Mouse (Mus musculus) midbrain, embryonic 13.5 days (tissue): ENCODE measurements around the gene Tirap. TPM values are rescaled to one million over a fixed set of nuclear protein-coding genes. Genes with fewer than 3 reads are reported as not detected.
A peak's percentile ranks its signal among the peaks of the same experiment; 100 is the strongest.

Source experiments
- ATAC-seq: fragments of 200-750 bp; cut with Nextera tagmentation; 2 replicates; pipeline ENCODE4 v1.8.0; 2017; ENCODE audit warnings: mild to moderate bottlenecking, moderate TSS enrichment, moderate library complexity
- H3K27ac ChIP-seq: fragments of 300-500 bp; sonication (generic); 2 replicates; pipeline ENCODE4 v1.5.1; 2015; ENCODE audit warnings: inconsistent platforms, mild to moderate bottlenecking, moderate library complexity
- H3K27me3 ChIP-seq: fragments of 300-500 bp; sonication (generic); 2 replicates; pipeline ENCODE4 v1.6.1; 2015; ENCODE audit warnings: mild to moderate bottlenecking, inconsistent platforms
- H3K36me3 ChIP-seq: fragments of 300-500 bp; sonication (generic); 2 replicates; pipeline ENCODE4 v1.6.1; 2015; ENCODE audit warnings: mild to moderate bottlenecking, inconsistent platforms
- H3K4me1 ChIP-seq: fragments of 300-500 bp; sonication (generic); replicated peaks from 2 replicates; pipeline ENCODE4 v1.6.1; 2015; ENCODE audit warnings: inconsistent platforms
- H3K4me2 ChIP-seq: fragments of 300-500 bp; sonication (generic); replicated peaks from 2 replicates; pipeline ENCODE4 v1.6.1; 2015; ENCODE audit warnings: moderate library complexity, mild to moderate bottlenecking, inconsistent platforms
- H3K4me3 ChIP-seq: fragments of 300-500 bp; sonication (generic); replicated peaks from 2 replicates; pipeline ENCODE4 v1.5.1; 2015; ENCODE audit warnings: mild to moderate bottlenecking, inconsistent platforms
- H3K9ac ChIP-seq: fragments of 300-500 bp; sonication (generic); replicated peaks from 2 replicates; pipeline ENCODE4 v1.6.1; 2015; ENCODE audit warnings: mild to moderate bottlenecking, inconsistent platforms
- H3K9me3 ChIP-seq: fragments of 300-500 bp; sonication (generic); 2 replicates; pipeline ENCODE4 v1.6.1; 2016; ENCODE audit warnings: mild to moderate bottlenecking, inconsistent platforms
- WGBS: fragments of 180-500 bp; shearing (Covaris S2); methylation state at CpG from one replicate; pipeline ENCODE4 v1.1.7; 2015; 5-methylcytosine and 5-hydroxymethylcytosine counted together
- polyA plus RNA-seq: library from polyadenylated mRNA; unstranded; fragments of >200 nt; fragmentation: Nextera tagmentation; extraction: Ambion mirVana; gene quantifications from 2 replicates; pipeline ENCODE4 v1.2.1, GENCODE M21; 2015

The Tirap gene
- polyA plus RNA-seq, 1 experiment from 2014 or later: 6.7 TPM

GRCm38 (mm10) chr9:35186430-35186829 lies 13.7 kb downstream of the Tirap start:
- 87% methylated on average over 4 of the region's 4 CpGs for WGBS
- no peaks in the 10 kb centered on the region for H3K27me3 ChIP-seq
- H3K4me1 ChIP-seq: no peaks in the 10 kb centered on the region
- no peak overlapping the region for H3K4me2 ChIP-seq
- no peak overlapping the region for H3K27ac ChIP-seq
- H3K9ac ChIP-seq: no peak overlapping the region
- no peak for ATAC-seq
- no peaks in the 10 kb centered on the region for H3K9me3 ChIP-seq
- H3K4me3 ChIP-seq: no peak overlapping the region
- peaks cover 20% of the 10 kb centered on the region; the same call in 1 of the 2 replicates for H3K36me3 ChIP-seq

- ATAC-seq: no peak
- Histone ChIP-seq H3K36me3 (peaks cover 7% of the 10 kb centered on the region; the same call in 1 of the 2 replicates), H3K27me3 (no peaks in the 10 kb centered on the region), H3K9ac (no peak overlapping the region), H3K9me3 (no peaks in the 10 kb centered on the region), H3K4me3 (no peak overlapping the region), H3K27ac (no peak overlapping the region), H3K4me2 (no peak overlapping the region), H3K4me1 (no peaks in the 10 kb centered on the region)
- WGBS: 70% methylated on average over 5 of the region's 5 CpGs
Observed at GRCm38 (mm10) chr9:35183359-35183758, 16.7 kb downstream of the Tirap start.

DNA sequence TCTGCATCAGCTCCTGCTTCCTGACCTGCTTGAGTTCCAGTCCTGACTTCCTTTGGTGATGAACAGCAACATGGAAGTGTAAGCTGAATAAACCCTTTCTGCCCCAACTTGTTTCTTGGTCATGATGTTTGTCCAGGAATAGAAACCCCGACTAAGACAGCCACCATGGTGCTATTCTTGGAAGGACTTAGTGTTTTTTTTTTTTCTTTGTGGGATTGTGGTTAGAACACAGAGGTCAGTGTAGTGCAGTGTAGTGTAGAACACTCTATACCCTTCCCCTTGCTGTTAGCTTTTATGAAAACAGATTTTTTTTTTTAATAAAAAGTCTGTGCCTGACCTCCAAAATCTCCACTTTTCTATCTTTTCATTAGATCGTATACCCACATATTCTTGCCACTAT lies 17.3 kb downstream of the Tirap start:
- no peak overlapping the region for H3K9ac ChIP-seq
- H3K9me3 ChIP-seq: no peaks in the 10 kb centered on the region
- H3K4me3 ChIP-seq: no peak overlapping the region
- H3K4me1 ChIP-seq: no peaks in the 10 kb centered on the region
- H3K27me3 ChIP-seq: no peaks in the 10 kb centered on the region
- no peak for ATAC-seq
- H3K27ac ChIP-seq: no peak overlapping the region
- 0 out of 2 replicates have a peak, but pooled peaks cover 4% of the 10 kb centered on the region for H3K36me3 ChIP-seq
- H3K4me2 ChIP-seq: no peak overlapping the region
- WGBS: 83% methylated on average over 2 of the region's 2 CpGs

DNA sequence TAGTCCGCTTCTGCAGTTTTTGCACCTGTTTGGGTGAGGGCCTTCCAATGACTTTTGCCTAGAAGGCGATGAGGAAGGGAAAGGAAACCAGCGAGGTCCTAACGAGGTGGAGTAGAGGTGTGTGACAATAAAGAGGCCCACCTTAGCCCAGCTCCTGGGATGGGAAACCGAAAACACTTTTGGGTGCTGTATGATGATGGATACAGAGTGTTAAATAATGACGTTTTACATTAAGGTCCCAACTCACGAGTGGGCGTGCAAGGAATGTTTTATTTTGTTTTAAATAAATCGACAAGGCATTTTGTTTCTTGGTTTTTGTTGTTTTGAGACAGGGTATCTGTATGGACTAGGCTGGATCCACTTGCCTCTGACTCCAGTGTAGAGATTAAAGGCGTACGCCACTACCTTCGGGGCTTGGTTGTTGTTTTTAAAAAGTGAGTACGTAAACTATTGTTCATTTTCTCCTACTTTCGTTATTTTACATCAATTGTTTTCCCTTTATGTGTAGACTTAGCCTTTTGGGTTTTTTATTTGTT lies 23.9 kb downstream of the Tirap start:
- H3K36me3 ChIP-seq: no peaks in the 10 kb centered on the region
- H3K4me2 ChIP-seq: peak overlapping the region; percentile 58
- H3K4me3 ChIP-seq: peak overlapping the region; percentile 61
- H3K4me1 ChIP-seq: peaks cover 13% of the 10 kb centered on the region
- no peak overlapping the region; the same call in 1 of the 2 replicates for H3K9ac ChIP-seq
- H3K9me3 ChIP-seq: no peaks in the 10 kb centered on the region
- no peaks in the 10 kb centered on the region for H3K27me3 ChIP-seq
- WGBS: 48% methylated on average over 14 of the region's 14 CpGs
- H3K27ac ChIP-seq: no peak overlapping the region
- peak; percentile 62 for ATAC-seq

DNA sequence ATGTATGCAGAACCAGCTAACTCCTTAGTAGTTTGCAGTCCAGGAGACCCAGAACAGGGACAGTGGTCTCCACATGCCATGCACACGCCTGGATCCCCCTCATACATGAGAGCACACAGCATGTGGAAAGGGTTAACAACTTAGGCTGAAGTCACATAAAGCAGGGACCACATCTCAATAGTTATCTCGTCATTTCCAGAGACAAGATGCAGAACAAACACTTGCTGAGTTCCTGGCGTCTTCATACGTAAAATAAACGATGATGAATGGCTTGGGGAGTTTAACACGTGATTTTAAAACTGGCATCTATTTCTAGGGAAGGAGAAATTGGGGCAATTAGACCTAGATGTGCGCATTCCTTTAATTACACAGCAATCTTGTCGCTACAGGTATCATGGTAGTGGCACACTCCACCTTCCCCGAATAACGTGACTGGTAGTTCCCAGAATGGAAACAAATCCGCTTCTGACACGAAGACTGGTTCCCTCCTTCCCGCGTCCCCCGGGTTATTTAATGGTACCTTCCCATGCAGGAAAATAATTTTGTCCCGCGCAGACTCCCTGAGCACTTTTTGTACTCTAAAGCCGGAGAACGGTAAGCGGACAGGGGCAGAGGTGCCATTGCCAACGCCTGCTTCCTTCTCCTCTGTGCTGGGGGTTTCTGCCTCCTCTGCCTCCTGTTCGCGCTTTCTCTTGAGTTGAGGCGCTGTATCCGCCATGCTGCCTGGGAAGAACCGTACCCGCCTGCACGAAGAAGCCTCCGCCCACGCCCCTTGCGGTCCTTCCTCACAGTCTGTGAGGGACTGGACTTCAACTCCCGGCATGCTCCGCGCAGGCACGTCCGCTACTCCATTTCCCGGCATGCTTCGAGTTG lies 24.6 kb downstream of the Tirap start, which contains the start of gene Dcps:
TSS of gene Dcps (minus strand) at position 811 of the 873 bp plus-strand sequence.
- Histone ChIP-seq H3K4me1 (peaks cover 13% of the 10 kb centered on the region), H3K27ac (peak within 1 kb of the TSS; percentile 87), H3K9ac (peak within 1 kb of the TSS; percentile 67), H3K9me3 (no peaks in the 10 kb centered on the region), H3K4me3 (peak within 1 kb of the TSS; percentile 61), H3K4me2 (peak within 1 kb of the TSS; percentile 58), H3K36me3 (peaks cover 6% of the 10 kb centered on the region), H3K27me3 (no peaks in the 10 kb centered on the region)
- WGBS: under 1% methylated on average over 38 of the region's 38 CpGs
- peak; percentile 99 for ATAC-seq

DNA sequence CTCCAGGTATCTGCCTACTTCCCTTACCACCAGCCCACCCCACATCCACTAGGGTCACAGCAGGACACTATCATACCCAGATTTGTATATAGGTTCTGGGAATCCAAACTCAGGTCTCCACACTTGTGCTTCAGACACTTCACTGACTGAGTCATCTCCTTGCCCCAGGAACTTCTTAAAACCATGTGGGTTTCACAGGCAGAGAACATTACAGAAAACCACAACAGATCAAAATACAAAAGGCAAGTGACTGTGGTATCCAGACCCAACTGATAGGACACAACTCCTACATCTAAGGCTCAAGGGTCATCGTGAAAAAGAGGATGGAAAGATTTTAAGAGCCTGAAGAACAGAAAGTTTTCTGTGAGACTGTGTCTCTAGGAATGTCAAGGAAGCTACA lies 26.8 kb downstream of the Tirap start:
- no peaks in the 10 kb centered on the region for H3K27me3 ChIP-seq

GRCm38 (mm10) chr9:35170071-35170470 lies 30.0 kb downstream of the Tirap start:
- no peaks in the 10 kb centered on the region for H3K9me3 ChIP-seq

More for the DNA sequence above, 26.8 kb downstream of the Tirap start:
- Histone ChIP-seq H3K27ac (no peak overlapping the region), H3K4me1 (peaks cover 13% of the 10 kb centered on the region), H3K4me2 (no peak overlapping the region), H3K9me3 (no peaks in the 10 kb centered on the region), H3K4me3 (no peak overlapping the region), H3K36me3 (peaks cover 20% of the 10 kb centered on the region), H3K9ac (no peak overlapping the region)
- 96% methylated on average over 1 of the region's 1 CpGs for WGBS
- no peak for ATAC-seq

GRCm38 (mm10) chr9:35166798-35167635 lies 33.1 kb downstream of the Tirap start:
- peaks cover 19% of the 10 kb centered on the region for H3K4me1 ChIP-seq
- WGBS: 14% methylated on average over 9 of the region's 9 CpGs
- H3K27me3 ChIP-seq: no peaks in the 10 kb centered on the region
- peak overlapping the region; percentile 52; the same call in 1 of the 2 replicates for H3K27ac ChIP-seq
- no peaks in the 10 kb centered on the region for H3K9me3 ChIP-seq
- peak; percentile 77 for ATAC-seq
- no peak overlapping the region; the same call in 1 of the 2 replicates for H3K4me2 ChIP-seq
- H3K36me3 ChIP-seq: peaks cover 26% of the 10 kb centered on the region
- no peak overlapping the region for H3K9ac ChIP-seq
- no peak overlapping the region for H3K4me3 ChIP-seq

More at GRCm38 (mm10) chr9:35170071-35170470, 30.0 kb downstream of the Tirap start:
- H3K4me1 ChIP-seq: peaks cover 27% of the 10 kb centered on the region
- no peak for ATAC-seq
- peaks cover 20% of the 10 kb centered on the region for H3K36me3 ChIP-seq
- H3K4me2 ChIP-seq: no peak overlapping the region
- no peaks in the 10 kb centered on the region for H3K27me3 ChIP-seq
- no peak overlapping the region for H3K27ac ChIP-seq
- 95% methylated on average over 7 of the region's 7 CpGs for WGBS
- H3K9ac ChIP-seq: no peak overlapping the region
- H3K4me3 ChIP-seq: no peak overlapping the region

- Histone ChIP-seq H3K4me2 (no peak overlapping the region), H3K9ac (no peak overlapping the region), H3K27ac (0 out of 2 replicates have a peak overlapping the region, but pooled peaks have one; percentile 39), H3K4me3 (no peak overlapping the region), H3K27me3 (no peaks in the 10 kb centered on the region), H3K36me3 (peaks cover 26% of the 10 kb centered on the region), H3K4me1 (peaks cover 19% of the 10 kb centered on the region), H3K9me3 (no peaks in the 10 kb centered on the region)
- ATAC-seq: peak; percentile 72
- WGBS: 25% methylated on average over 3 of the region's 3 CpGs
Observed at GRCm38 (mm10) chr9:35166144-35166797, 33.8 kb downstream of the Tirap start.

DNA sequence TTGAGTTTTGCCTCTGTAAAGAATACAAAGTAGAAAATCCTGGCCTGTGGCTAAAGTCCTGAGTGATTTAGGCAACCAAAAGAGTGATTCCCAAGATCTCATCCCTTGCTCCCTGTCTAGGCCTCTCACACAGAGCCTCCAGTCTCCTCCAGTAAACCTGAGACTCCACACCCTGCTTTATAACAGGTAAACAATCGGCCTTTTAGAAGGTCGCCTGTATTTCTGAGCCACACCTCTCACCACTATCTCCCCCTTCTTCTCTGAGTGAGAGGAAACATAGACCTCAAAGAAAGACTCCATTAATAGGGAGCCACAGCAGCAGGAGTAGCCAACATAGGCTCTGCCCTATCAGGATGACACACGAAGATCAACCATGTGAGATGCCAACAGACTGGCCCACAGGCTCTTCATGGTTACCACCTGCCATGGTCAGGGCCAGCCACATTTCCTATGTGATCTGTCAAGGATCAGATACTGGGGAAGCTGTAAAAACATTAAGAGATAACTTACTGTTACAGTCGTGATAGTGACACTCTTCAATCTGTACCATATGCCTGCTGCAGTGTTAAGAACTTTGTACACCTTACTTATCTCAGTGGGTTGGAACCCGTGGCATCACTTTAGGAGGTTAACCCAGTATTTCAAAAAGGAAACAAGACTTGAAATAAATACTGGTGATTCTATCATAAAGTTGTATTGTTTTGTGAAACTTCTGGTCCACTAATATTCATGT lies 35.8 kb downstream of the Tirap start:
- H3K27ac ChIP-seq: no peak overlapping the region
- H3K36me3 ChIP-seq: peaks cover 10% of the 10 kb centered on the region; the same call in 1 of the 2 replicates

More for the DNA sequence above, 35.8 kb downstream of the Tirap start:
- WGBS: 88% methylated on average over 5 of the region's 5 CpGs
- H3K4me2 ChIP-seq: no peak overlapping the region
- H3K4me3 ChIP-seq: no peak overlapping the region
- H3K4me1 ChIP-seq: peaks cover 19% of the 10 kb centered on the region
- H3K27me3 ChIP-seq: no peaks in the 10 kb centered on the region
- H3K9ac ChIP-seq: no peak overlapping the region
- no peaks in the 10 kb centered on the region for H3K9me3 ChIP-seq
- ATAC-seq: no peak
